Mouse (Mus musculus) heart, postnatal 0 days (tissue): ENCODE measurements at regions not wholly inside any gene's neighbourhood (a gene's known extent, or its start where the extent isn't known, plus 50 kb on each side); places are given as distances from the start of the nearest gene placed in this dataset.

Source experiments
- ATAC-seq: fragments of 200-750 bp; cut with Nextera tagmentation; 2 replicates; pipeline ENCODE4 v1.8.0; 2017; ENCODE audit warnings: low read depth, moderate number of reproducible peaks, moderate library complexity; ENCODE audit not compliant: insufficient read depth
- DNase-seq: peaks from one replicate; pipeline ENCODE4 v3.0.0-alpha.2; 2016; ENCODE audit warnings: low spot score
- H3K27ac ChIP-seq: fragments of 300-500 bp; sonication (generic); 2 replicates; pipeline ENCODE4 v1.5.1; 2014; ENCODE audit warnings: low read depth, mild to moderate bottlenecking
- H3K27me3 ChIP-seq: fragments of 300-500 bp; sonication (generic); 2 replicates; pipeline ENCODE4 v1.6.1; 2014; ENCODE audit warnings: low read length, mixed read lengths; ENCODE audit not compliant: control insufficient read depth, insufficient read depth
- H3K36me3 ChIP-seq: fragments of 300-500 bp; sonication (generic); replicated peaks from 2 replicates; pipeline ENCODE4 v1.6.1; 2014; ENCODE audit warnings: low read length, mixed read lengths; ENCODE audit not compliant: control insufficient read depth, insufficient read depth
- H3K4me1 ChIP-seq: fragments of 300-500 bp; sonication (generic); 2 replicates; pipeline ENCODE4 v1.6.1; 2014; ENCODE audit warnings: antibody characterized with exemption; ENCODE audit not compliant: control insufficient read depth, insufficient read depth
- H3K4me2 ChIP-seq: fragments of 300-500 bp; sonication (generic); 2 replicates; pipeline ENCODE4 v1.6.1; 2014; ENCODE audit warnings: low read depth, mild to moderate bottlenecking, low read length, moderate library complexity
- H3K4me3 ChIP-seq: fragments of 300-500 bp; sonication (generic); 2 replicates; pipeline ENCODE4 v1.5.1; 2014; ENCODE audit warnings: low read depth, low read length
- H3K9ac ChIP-seq: fragments of 300-500 bp; sonication (generic); replicated peaks from 2 replicates; pipeline ENCODE4 v1.6.1; 2014; ENCODE audit warnings: low read depth, low read length, mixed read lengths
- H3K9me3 ChIP-seq: fragments of 300-500 bp; sonication (generic); replicated peaks from 2 replicates; pipeline ENCODE4 v1.6.1; 2016; ENCODE audit warnings: low read length; ENCODE audit not compliant: control insufficient read depth
- CTCF ChIP-seq: IDR thresholded peaks from 2 replicates; pipeline ENCODE4 v1.5.1; 2016; ENCODE audit warnings: antibody characterized with exemption, control low read depth, low read depth
- EP300 ChIP-seq: IDR thresholded peaks from 2 replicates; pipeline ENCODE4 v1.6.1; 2016; ENCODE audit warnings: antibody characterized with exemption, low read depth
- WGBS: fragments of 180-500 bp; shearing (Covaris S2); extraction: QIAGEN DNeasy Blood & Tissue Kit; methylation state at CpG from one replicate; pipeline ENCODE4 v1.1.7; 2014; 5-methylcytosine and 5-hydroxymethylcytosine counted together

DNA sequence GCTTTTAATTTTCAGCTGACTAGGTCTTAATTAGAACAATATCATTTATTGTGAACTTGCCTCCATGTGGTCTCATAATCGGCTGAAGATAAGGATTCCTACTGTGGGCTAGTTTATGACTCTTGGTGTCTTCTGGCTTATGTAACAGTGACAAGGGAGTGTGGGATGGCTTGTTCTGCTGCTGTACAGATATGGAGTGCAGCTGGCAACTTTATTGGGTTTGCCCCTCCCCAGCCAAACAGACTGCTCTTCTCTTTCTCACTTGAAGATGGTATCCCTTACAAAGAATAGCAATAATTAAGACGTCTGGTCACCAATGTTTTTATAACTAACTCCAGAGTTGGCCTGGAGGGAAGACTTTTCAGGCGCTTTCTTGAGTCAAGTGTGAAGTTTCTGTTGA, 584.8 kb downstream of the Insc start:
- H3K27ac ChIP-seq, result no peak overlapping the region
- H3K27me3 ChIP-seq, result no peaks in the 10 kb centered on the region
- no peaks in the 10 kb centered on the region for H3K36me3 ChIP-seq
- ATAC-seq (no peak), DNase-seq (no peak)
- no peak overlapping the region for H3K4me2 ChIP-seq
- H3K4me3 ChIP-seq, result no peak overlapping the region
- WGBS, result 53% methylated on average over 3 of the region's 3 CpGs
- H3K9ac ChIP-seq, result no peak overlapping the region
- no peaks in the 10 kb centered on the region for H3K9me3 ChIP-seq
- peaks cover 12% of the 10 kb centered on the region for H3K4me1 ChIP-seq
- no peak for TF ChIP-seq EP300
- TF ChIP-seq CTCF, result no peak

DNA sequence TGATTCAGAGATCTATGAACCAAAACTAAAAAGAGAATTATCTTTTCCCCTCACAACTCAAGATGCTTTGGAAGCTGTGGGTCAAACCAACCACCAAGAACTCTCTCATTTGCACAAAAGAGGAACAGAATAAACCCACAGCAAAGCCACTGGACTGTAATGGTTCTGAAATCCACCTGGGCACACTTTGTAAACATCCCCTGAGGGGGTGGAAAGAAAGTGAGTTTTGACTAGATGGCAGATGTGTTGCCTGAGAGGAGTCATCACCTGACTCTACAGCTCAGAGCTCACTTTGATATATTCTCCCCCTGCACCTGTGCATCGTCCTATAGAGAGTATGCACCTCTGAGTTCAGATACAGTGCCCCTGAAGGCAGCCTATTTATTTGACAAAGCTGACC, 588.2 kb downstream of the Insc start:
- no peak overlapping the region for H3K9ac ChIP-seq
- H3K4me1 ChIP-seq, result peaks cover 14% of the 10 kb centered on the region
- DNase-seq (no peak), ATAC-seq (no peak)
- H3K27ac ChIP-seq, result no peak overlapping the region
- no peak overlapping the region for H3K4me3 ChIP-seq
- no peaks in the 10 kb centered on the region for H3K36me3 ChIP-seq
- H3K4me2 ChIP-seq, result no peak overlapping the region
- H3K27me3 ChIP-seq, result no peaks in the 10 kb centered on the region
- TF ChIP-seq EP300 (no peak), CTCF (no peak)
- H3K9me3 ChIP-seq, result no peaks in the 10 kb centered on the region
- WGBS, result 80% methylated on average over 1 of the region's 1 CpGs

DNA sequence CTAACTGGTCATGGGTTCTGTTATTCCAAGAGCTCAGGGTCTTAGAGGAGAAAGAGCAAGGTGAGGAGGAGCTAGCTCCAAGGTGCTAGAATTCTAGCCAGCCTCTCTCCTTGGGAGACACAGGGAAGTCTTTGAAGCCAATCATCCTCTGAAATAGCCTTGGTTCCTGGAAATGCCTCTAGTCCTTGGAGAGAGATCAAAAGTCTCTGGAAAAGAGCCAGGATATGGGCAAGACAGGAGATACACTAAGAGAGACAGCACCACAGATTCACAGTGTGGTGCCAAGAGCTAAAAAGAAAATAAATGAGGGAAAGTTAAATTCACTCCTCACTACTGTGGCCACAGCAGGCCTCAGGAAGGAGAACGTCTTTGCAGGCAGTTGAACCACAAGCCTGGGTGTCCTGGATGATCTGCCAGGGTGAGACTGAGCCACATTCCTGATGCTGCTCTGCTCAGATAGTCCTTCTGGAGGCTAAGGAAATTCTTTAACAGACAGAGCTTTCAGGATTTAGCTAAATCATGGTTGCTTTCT, 589.6 kb downstream of the Insc start:
- Histone ChIP-seq H3K4me3 (no peak overlapping the region), H3K27ac (no peak overlapping the region), H3K4me2 (no peak overlapping the region), H3K27me3 (no peaks in the 10 kb centered on the region), H3K4me1 (peaks cover 14% of the 10 kb centered on the region), H3K36me3 (no peaks in the 10 kb centered on the region), H3K9ac (no peak overlapping the region), H3K9me3 (no peaks in the 10 kb centered on the region; the same call in 1 of the 2 replicates)
- TF ChIP-seq EP300, result no peak
- TF ChIP-seq CTCF, result no peak
- ATAC-seq (no peak), DNase-seq (no peak)
- 38% methylated on average over 1 of the region's 1 CpGs for WGBS

DNA sequence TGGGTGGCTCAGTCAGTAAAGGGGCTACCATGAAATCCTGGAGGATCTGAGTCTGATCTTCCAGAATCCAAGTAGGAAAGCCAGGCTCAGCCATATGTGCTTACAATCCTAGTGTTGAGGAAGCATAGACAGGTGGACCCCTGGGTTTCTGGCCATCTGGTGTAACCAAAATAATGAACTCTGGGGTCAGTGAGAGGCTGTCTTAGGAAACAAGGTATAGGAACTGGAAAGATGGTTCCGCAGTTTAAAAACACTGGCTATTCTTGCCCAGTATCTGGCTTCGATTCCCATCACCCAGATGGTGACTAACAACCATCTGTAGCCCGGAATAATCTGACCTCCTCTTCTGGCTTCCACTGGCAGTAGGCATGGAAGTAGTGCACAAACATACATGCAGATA, 591.6 kb downstream of the Insc start:
- ATAC-seq (no peak), DNase-seq (no peak)
- Histone ChIP-seq H3K9me3 (no peaks in the 10 kb centered on the region; the same call in 1 of the 2 replicates), H3K9ac (no peak overlapping the region), H3K36me3 (no peaks in the 10 kb centered on the region), H3K27me3 (no peaks in the 10 kb centered on the region), H3K27ac (no peak overlapping the region), H3K4me3 (no peak overlapping the region), H3K4me1 (peaks cover 14% of the 10 kb centered on the region), H3K4me2 (no peak overlapping the region)
- TF ChIP-seq CTCF, result no peak
- no peak for TF ChIP-seq EP300
- 88% methylated on average over 3 of the region's 3 CpGs for WGBS

DNA sequence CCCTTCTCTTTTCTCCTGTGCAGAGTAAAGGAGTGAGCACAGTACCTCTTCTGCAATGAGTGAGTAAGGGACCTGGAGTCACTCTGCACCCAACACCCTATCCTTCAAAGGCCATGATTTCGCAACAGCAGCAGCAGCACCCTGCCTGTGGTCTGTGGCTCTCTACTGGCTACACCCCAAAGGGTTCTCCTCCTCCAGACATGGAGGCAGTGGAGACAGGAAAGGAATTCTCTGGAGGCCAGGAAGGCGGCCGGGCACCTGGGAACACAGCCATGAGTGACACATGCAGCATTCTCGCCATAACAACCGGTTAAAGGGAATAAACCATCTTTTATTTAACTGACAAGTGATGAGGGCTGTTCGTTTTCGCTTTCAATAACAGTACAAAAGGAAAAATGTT, 596.7 kb downstream of the Insc start:
- H3K4me1 ChIP-seq, result no peaks in the 10 kb centered on the region
- no peaks in the 10 kb centered on the region for H3K27me3 ChIP-seq
- no peak for DNase-seq
- ATAC-seq, result no peak
- no peak overlapping the region for H3K9ac ChIP-seq
- no peak overlapping the region for H3K27ac ChIP-seq
- no peaks in the 10 kb centered on the region for H3K36me3 ChIP-seq
- H3K4me3 ChIP-seq, result no peak overlapping the region
- no peaks in the 10 kb centered on the region; the same call in 1 of the 2 replicates for H3K9me3 ChIP-seq
- no peak overlapping the region for H3K4me2 ChIP-seq
- no peak for TF ChIP-seq EP300
- no peak for TF ChIP-seq CTCF
- WGBS, result 51% methylated on average over 7 of the region's 7 CpGs

DNA sequence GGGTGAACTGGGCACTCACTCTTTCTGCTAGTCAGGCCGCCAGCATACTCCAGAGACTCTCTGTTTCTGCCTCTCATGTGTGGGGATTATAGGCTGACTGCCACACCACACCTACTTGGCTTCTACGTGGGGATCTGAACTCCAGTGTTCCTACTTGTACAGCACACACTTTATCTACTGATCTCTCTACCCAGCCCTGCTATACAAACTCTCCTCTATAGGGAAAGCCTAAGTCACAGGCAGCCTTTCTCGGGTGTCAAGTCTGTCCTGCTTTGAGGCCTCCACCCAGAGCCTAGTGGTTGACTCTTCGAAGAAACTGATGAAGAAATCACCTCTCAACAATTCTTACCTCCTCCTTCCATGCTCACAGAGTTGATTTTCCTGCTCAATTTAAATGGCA, 597.5 kb downstream of the Insc start:
- 60% methylated on average over 4 of the region's 4 CpGs for WGBS
- H3K9me3 ChIP-seq, result no peaks in the 10 kb centered on the region; the same call in 1 of the 2 replicates
- no peak for DNase-seq
- ATAC-seq, result no peak
- no peak for TF ChIP-seq EP300
- no peak for TF ChIP-seq CTCF
- H3K4me2 ChIP-seq, result no peak overlapping the region
- H3K4me3 ChIP-seq, result no peak overlapping the region
- H3K27ac ChIP-seq, result no peak overlapping the region
- no peaks in the 10 kb centered on the region for H3K36me3 ChIP-seq
- H3K4me1 ChIP-seq, result no peaks in the 10 kb centered on the region
- no peaks in the 10 kb centered on the region for H3K27me3 ChIP-seq
- no peak overlapping the region for H3K9ac ChIP-seq
